Mouse (Mus musculus) ES-Bruce4 (cell line): Measurements from ENCODE around the gene Slc35f3.

Experiments
- CTCF ChIP-seq: IDR thresholded peaks from one replicate; pipeline ENCODE4 v1.8.1; 2011; ENCODE audit warnings: low read depth, low read length
- EP300 ChIP-seq: IDR thresholded peaks from 2 replicates; pipeline ENCODE4 v1.6.1; 2011; ENCODE audit warnings: low read depth, low read length; ENCODE audit not compliant: insufficient read depth
- POLR2A ChIP-seq: IDR thresholded peaks from one replicate; pipeline ENCODE4 v1.8.1; 2011; ENCODE audit warnings: low read length; ENCODE audit not compliant: insufficient read depth

DNA sequence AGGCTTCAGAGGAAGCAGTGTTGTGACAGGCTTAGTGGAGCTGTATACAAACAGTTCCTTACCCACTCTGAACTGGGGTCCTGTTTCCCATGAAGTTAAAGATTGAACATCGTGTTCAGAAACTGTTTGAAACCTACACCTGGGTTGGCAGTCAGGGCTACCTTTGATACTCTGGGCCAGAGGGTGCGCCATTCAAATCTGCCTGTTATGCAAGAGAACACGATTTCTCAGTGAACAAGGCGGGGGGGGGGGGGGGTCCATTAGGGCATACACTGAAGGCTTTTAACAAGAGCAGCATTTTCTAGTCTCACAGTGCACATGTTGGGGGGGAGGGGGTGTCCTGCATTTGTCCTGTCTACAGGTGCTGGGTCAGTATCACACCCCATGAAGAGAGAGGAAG is 125.8 kb downstream of the Slc35f3 start:
- TF ChIP-seq CTCF (no peak), POLR2A (no peak), EP300 (no peak)
